Mouse (Mus musculus) cerebellum, adult 2 months (tissue): ENCODE results near the gene Cdk5rap1.

Source experiments
- CTCF ChIP-seq: fragments of 200-500 bp; IDR thresholded peaks from 2 replicates; pipeline ENCODE4 v1.5.1; 2011; ENCODE audit warnings: low read depth, mild to moderate bottlenecking, control low read depth, low read length, moderate library complexity, borderline replicate concordance; ENCODE audit not compliant: insufficient read depth
- POLR2A ChIP-seq: fragments of 200-500 bp; IDR thresholded peaks from 2 replicates; pipeline ENCODE4 v1.6.1; 2011; ENCODE audit warnings: low read length, control low read depth, borderline replicate concordance; ENCODE audit not compliant: insufficient read depth

DNA sequence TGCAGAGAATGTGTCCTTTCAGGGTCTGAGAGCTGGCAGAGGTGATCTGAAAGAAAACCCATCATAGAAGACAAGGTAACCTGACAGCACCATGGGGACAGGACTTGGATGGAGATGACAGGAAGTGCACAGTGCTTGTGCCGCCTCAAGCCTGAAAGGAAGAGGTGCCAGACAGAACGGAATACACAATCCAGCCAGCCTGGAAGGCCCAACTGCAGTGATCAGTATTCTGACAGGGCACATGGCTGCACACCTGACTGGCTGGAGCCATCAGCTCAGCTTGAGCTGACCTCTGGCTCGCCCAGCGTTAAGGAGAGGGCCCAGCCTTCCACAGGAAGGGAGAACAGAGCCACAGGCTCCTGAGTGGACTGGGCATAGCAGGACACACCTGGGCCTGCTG, 37.2 kb downstream of the Cdk5rap1 start:
- TF ChIP-seq POLR2A = no peak
- TF ChIP-seq CTCF = no peak
